Mouse (Mus musculus): Measurements from ENCODE around the gene Hpgd. TPM values are rescaled to one million over a fixed set of nuclear protein-coding genes. Genes with fewer than 3 reads are reported as not detected.

Gene Hpgd
- polyA plus RNA-seq, 2 experiments, result 19.5 to 27.7 TPM

DNA sequence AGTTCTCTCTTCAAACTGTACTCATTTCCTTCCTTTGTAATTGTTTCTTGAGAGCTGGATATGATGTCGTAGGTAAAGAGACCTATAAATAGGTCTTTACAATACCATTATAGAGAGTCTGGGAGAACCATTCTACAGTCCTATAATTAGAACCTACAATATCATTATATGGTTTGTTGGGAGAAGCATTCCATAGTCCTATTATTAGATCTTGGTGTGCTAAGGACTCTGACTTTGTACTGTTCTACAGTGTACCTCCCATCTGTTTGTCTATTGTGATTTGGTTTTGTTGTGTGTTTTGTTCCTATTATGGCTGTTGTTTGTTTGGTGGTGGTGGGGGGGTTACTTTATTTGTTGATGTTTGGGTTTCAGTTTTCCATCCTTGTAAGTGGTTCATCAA lies 21.5 kb upstream of the Hpgd start:
- WGBS, result 22% methylated on average over 1 of the region's 1 CpGs
- no peak for ATAC-seq (ENCODE audit: low FRiP score, low read depth)
- H3K36me3 ChIP-seq (ENCODE audit: control insufficient read depth, insufficient read depth, low read length), result no peaks in the 10 kb centered on the region
- no peak for TF ChIP-seq POLR2A (IDR thresholded peaks at IDR 0.05; ENCODE audit: borderline replicate concordance, extremely low read depth, insufficient read depth, insufficient read length)
- DNase-seq (ENCODE audit: low spot score), result no peak
- H3K4me3 ChIP-seq (replicated peaks; ENCODE audit: low read length), result no peak overlapping the region
- H3K27me3 ChIP-seq (ENCODE audit: control insufficient read depth, insufficient read depth, low read length), result no peaks in the 10 kb centered on the region
- H3K4me1 ChIP-seq (ENCODE audit: control insufficient read depth, insufficient read depth, low read length), result no peaks in the 10 kb centered on the region
- H3K4me2 ChIP-seq (replicated peaks; ENCODE audit: low read depth, low read length, severe bottlenecking), result no peak overlapping the region
- no peak overlapping the region for H3K27ac ChIP-seq (replicated peaks; ENCODE audit: low read depth, low read length)
- no peaks in the 10 kb centered on the region for H3K9me3 ChIP-seq (ENCODE audit: control insufficient read depth, low read length)
- no peak overlapping the region for H3K9ac ChIP-seq (ENCODE audit: low read depth, low read length, severe bottlenecking)

DNA sequence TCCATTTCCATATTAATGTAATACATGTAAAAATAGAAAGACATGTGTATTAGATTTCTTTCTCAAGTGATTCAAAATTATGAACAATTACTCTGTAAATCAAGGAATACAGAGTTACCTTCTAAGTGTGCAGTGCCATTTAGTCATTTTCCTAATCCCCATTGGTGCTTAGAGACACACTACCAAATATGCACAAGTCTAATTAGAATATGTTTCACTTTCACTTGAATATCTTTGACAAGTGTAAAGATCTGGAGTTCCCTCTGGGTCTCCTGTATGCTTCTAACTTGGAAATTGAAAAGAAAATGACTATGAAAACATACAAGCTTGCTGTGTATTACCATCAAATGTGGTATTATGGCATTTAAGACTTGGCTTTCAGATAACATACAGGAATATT lies 19.1 kb upstream of the Hpgd start:
- Histone ChIP-seq H3K4me3 (replicated peaks; ENCODE audit: low read length) (no peak overlapping the region), H3K27me3 (ENCODE audit: control insufficient read depth, insufficient read depth, low read length) (no peaks in the 10 kb centered on the region), H3K4me2 (replicated peaks; ENCODE audit: low read depth, low read length, severe bottlenecking) (no peak overlapping the region), H3K9me3 (ENCODE audit: control insufficient read depth, low read length) (no peaks in the 10 kb centered on the region), H3K27ac (replicated peaks; ENCODE audit: low read depth, low read length) (no peak overlapping the region), H3K9ac (ENCODE audit: low read depth, low read length, severe bottlenecking) (no peak overlapping the region), H3K36me3 (ENCODE audit: control insufficient read depth, insufficient read depth, low read length) (no peaks in the 10 kb centered on the region), H3K4me1 (ENCODE audit: control insufficient read depth, insufficient read depth, low read length) (no peaks in the 10 kb centered on the region)
- no peak for TF ChIP-seq POLR2A (IDR thresholded peaks at IDR 0.05; ENCODE audit: borderline replicate concordance, extremely low read depth, insufficient read depth, insufficient read length)
- DNase-seq (ENCODE audit: low spot score), result no peak
- ATAC-seq (ENCODE audit: low FRiP score, low read depth), result no peak

DNA sequence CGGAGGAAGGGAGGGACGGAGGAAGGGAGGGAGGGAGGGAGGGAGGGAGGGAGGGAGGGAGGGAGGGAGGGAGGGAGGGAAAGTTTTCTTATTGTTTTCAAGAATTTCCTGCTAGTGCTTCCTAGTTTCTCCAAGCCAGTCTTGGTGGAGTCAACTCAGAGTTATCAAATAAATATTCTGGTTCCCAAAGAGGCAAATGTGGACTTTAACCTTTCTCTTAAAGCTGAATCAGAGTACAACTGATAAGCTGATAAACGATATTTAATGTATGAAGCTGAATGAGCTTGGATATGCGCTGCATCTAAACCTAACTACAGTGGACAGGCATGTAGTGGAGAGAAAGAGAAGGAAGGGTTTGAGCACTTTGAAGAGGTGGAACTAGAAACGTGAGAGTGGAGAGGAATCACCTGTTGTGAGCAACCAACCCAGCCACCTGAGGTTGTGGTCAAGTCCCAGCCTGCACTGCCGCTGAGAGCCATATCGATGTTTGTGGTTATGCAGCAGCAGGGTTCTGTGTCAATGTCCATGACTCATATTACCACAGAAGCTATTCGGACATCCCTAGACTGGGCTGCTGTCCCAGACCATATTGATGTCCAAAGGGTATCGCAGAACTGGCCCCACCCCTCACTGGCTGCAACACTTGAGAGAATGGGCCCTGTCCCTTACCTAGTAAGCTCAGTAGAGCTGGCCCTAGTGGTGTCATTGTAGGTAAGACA lies 16.4 kb upstream of the Hpgd start:
- no peak for DNase-seq (ENCODE audit: low spot score)
- no peaks in the 10 kb centered on the region for H3K36me3 ChIP-seq (ENCODE audit: control insufficient read depth, insufficient read depth, low read length)
- no peak overlapping the region for H3K4me3 ChIP-seq (replicated peaks; ENCODE audit: low read length)
- WGBS, result 71% methylated on average over 8 of the region's 9 CpGs
- TF ChIP-seq POLR2A (IDR thresholded peaks at IDR 0.05; ENCODE audit: borderline replicate concordance, extremely low read depth, insufficient read depth, insufficient read length), result no peak
- no peak overlapping the region for H3K27ac ChIP-seq (replicated peaks; ENCODE audit: low read depth, low read length)
- no peaks in the 10 kb centered on the region for H3K9me3 ChIP-seq (ENCODE audit: control insufficient read depth, low read length)
- H3K9ac ChIP-seq (ENCODE audit: low read depth, low read length, severe bottlenecking), result no peak overlapping the region
- H3K4me2 ChIP-seq (replicated peaks; ENCODE audit: low read depth, low read length, severe bottlenecking), result no peak overlapping the region
- no peak for ATAC-seq (ENCODE audit: low FRiP score, low read depth)
- no peaks in the 10 kb centered on the region for H3K4me1 ChIP-seq (ENCODE audit: control insufficient read depth, insufficient read depth, low read length)
- H3K27me3 ChIP-seq (ENCODE audit: control insufficient read depth, insufficient read depth, low read length), result no peaks in the 10 kb centered on the region

DNA sequence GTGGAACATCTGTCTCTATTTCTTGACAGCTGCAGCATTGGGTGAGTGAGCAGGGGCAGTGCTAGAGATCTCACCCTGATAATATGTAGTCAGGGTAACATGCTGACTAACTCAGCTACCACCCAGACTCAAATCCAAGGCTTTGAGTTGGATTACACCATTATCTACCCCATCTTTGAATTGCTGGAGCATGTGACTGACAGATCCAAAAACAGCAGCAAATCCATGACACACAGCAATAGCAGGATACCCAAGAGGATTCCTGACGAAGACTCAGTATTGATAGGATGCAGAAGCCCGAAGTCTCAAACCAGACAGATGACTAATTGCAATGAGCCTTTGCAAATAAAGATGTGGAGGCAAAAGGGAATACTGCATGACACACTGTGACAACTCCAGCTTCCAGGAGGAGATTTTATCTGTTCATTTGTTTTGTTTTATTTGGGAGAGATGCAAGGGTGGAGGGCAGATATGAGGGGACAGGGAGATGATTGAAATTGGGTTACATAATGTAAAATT lies 15.8 kb upstream of the Hpgd start:
- ATAC-seq (ENCODE audit: low FRiP score, low read depth) (no peak), DNase-seq (ENCODE audit: low spot score) (no peak)
- no peak for TF ChIP-seq POLR2A (IDR thresholded peaks at IDR 0.05; ENCODE audit: borderline replicate concordance, extremely low read depth, insufficient read depth, insufficient read length)
- no peak overlapping the region for H3K27ac ChIP-seq (replicated peaks; ENCODE audit: low read depth, low read length)
- H3K4me3 ChIP-seq (replicated peaks; ENCODE audit: low read length), result no peak overlapping the region
- no peaks in the 10 kb centered on the region for H3K27me3 ChIP-seq (ENCODE audit: control insufficient read depth, insufficient read depth, low read length)
- no peak overlapping the region for H3K9ac ChIP-seq (ENCODE audit: low read depth, low read length, severe bottlenecking)
- no peaks in the 10 kb centered on the region for H3K36me3 ChIP-seq (ENCODE audit: control insufficient read depth, insufficient read depth, low read length)
- H3K4me2 ChIP-seq (replicated peaks; ENCODE audit: low read depth, low read length, severe bottlenecking), result no peak overlapping the region
- WGBS, result 90% methylated on average over 2 of the region's 2 CpGs
- H3K4me1 ChIP-seq (ENCODE audit: control insufficient read depth, insufficient read depth, low read length), result no peaks in the 10 kb centered on the region
- no peaks in the 10 kb centered on the region for H3K9me3 ChIP-seq (ENCODE audit: control insufficient read depth, low read length)

DNA sequence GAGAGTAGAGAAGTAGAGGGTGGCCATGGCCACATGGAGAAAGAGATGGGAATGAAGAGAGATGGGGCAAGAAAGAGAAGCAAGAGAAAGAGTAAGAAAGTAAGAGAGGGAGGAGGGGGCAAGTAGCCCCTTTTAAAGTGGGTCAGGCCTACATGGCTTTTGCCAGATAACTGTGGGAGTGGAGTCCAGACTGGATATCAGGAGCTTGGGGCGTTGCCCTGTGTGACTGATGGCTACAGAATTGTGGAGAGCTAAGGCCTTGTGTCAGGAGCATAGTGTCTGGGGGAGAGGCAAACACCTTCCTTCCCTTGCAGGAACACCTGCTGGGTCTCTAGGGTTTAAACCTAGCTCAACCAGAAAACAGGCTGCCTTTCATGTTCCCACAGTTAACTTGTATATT lies 10.4 kb upstream of the Hpgd start:
- H3K27ac ChIP-seq (replicated peaks; ENCODE audit: low read depth, low read length), result no peak overlapping the region
- H3K4me1 ChIP-seq (ENCODE audit: control insufficient read depth, insufficient read depth, low read length), result no peaks in the 10 kb centered on the region
- no peak for TF ChIP-seq POLR2A (IDR thresholded peaks at IDR 0.05; ENCODE audit: borderline replicate concordance, extremely low read depth, insufficient read depth, insufficient read length)
- H3K4me3 ChIP-seq (replicated peaks; ENCODE audit: low read length), result no peak overlapping the region
- no peaks in the 10 kb centered on the region for H3K36me3 ChIP-seq (ENCODE audit: control insufficient read depth, insufficient read depth, low read length)
- DNase-seq (ENCODE audit: low spot score) (no peak), ATAC-seq (ENCODE audit: low FRiP score, low read depth) (no peak)
- no peaks in the 10 kb centered on the region for H3K9me3 ChIP-seq (ENCODE audit: control insufficient read depth, low read length)
- H3K4me2 ChIP-seq (replicated peaks; ENCODE audit: low read depth, low read length, severe bottlenecking), result no peak overlapping the region
- no peaks in the 10 kb centered on the region for H3K27me3 ChIP-seq (ENCODE audit: control insufficient read depth, insufficient read depth, low read length)
- H3K9ac ChIP-seq (ENCODE audit: low read depth, low read length, severe bottlenecking), result no peak overlapping the region
- WGBS, result 70% methylated on average over 1 of the region's 1 CpGs

Measured in limb, embryonic 14.5 days (tissue).